ENCODE assay signal across 32 mouse cellular contexts in the genomic region with DNA sequence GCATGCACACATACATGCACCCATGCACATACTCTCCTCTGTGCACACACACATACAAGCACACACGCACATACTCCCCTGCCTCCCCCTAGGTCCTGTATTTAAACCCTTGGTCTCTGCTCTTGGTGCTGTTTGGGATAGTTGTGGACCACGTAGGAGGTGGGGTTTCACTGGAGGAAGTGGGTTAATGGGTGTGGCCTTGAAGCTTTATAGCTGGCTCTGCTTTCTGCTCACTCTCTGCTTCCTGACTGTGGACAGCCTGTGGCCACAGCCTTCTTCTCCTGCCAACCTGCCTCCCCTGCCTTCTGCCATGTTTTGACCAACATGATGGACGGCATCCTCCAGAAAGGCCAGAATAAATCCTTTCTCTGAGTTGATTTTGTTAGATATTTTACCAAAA. TPM values are rescaled to one million over a fixed set of nuclear protein-coding genes. Genes with fewer than 3 reads are reported as not detected.
DNase-seq lines count a peak whose midpoint lies in the region; ATAC-seq lines count a peak whose summit lies in the region.
"Had no signal": no experiment of that assay in that cellular context is flagged by ENCODE, and none has a peak within 500 bp of the region (broad histone marks: within the 10 kb centered on the region; RNA-seq: fewer than 3 reads in every experiment).

No protein-coding gene starts in this region.

- peak; percentile 73 to 78 for ATAC-seq in hematopoietic stem cell, adult 5-6 weeks (replicated peaks in 1 of 2; ENCODE audit: insufficient read depth in 1 of 2, low FRiP score in 2 of 2, low TSS enrichment in 1 of 2, low read depth in 1 of 2, poor library complexity in 2 of 2, severe bottlenecking in 2 of 2)
- ATAC-seq in hindbrain, embryonic 12.5 days (ENCODE audit: low FRiP score), result no peak
- ATAC-seq: forebrain, embryonic 15.5 days; hindbrain, embryonic 16.5 days; intestine, embryonic 15.5 days; Patski had no signal

- no peak overlapping the region for H3K4me2 ChIP-seq in hindbrain, embryonic 12.5 days (replicated peaks)
- H3K4me2 ChIP-seq: embryonic facial prominence, embryonic 12.5 days; embryonic facial prominence, embryonic 15.5 days; forebrain, embryonic 12.5 days; forebrain, embryonic 15.5 days; heart, embryonic 12.5 days; heart, embryonic 15.5 days; hindbrain, embryonic 13.5 days; intestine, embryonic 15.5 days had no signal

- no peaks in the 10 kb centered on the region for H3K27me3 ChIP-seq in hindbrain, embryonic 12.5 days
- H3K27me3 ChIP-seq: embryonic facial prominence, embryonic 12.5 days; embryonic facial prominence, embryonic 15.5 days; forebrain, embryonic 12.5 days; forebrain, embryonic 15.5 days; hindbrain, embryonic 13.5 days; intestine, embryonic 15.5 days had no signal

- peak; percentile 14 for DNase-seq in cerebellum, adult 9-11 months
- no peak for DNase-seq in cerebellum, adult 18-20 months
- DNase-seq in 416B (ENCODE audit: low read depth), result peak; percentile 26
- no peak for DNase-seq in adrenal gland, adult 2 months
- DNase-seq: adrenal gland, postnatal 14 days; B cell, adult 2 months; cerebellum, adult 11 months; cerebellum, adult 8-10 months; cerebellum, postnatal 14 days; gastrocnemius, postnatal 25 days; heart, adult 2 months; heart, postnatal 10 days; heart, postnatal 4 days; kidney, adult 11 months had no signal

- H3K4me1 ChIP-seq in hindbrain, embryonic 12.5 days, result no peaks in the 10 kb centered on the region
- H3K4me1 ChIP-seq: embryonic facial prominence, embryonic 12.5 days; embryonic facial prominence, embryonic 15.5 days; forebrain, embryonic 12.5 days; forebrain, embryonic 15.5 days; heart, embryonic 12.5 days; heart, embryonic 15.5 days; hindbrain, embryonic 13.5 days; intestine, embryonic 15.5 days had no signal

- 77% methylated on average over 3 of the region's 3 CpGs for WGBS in hindbrain, embryonic 12.5 days

- H3K4me3 ChIP-seq in hindbrain, embryonic 12.5 days, result no peak overlapping the region
- H3K4me3 ChIP-seq: embryonic facial prominence, embryonic 12.5 days; embryonic facial prominence, embryonic 15.5 days; forebrain, embryonic 12.5 days; forebrain, embryonic 15.5 days; heart, adult 2 months; heart, embryonic 12.5 days; heart, embryonic 15.5 days; hindbrain, embryonic 13.5 days; intestine, embryonic 15.5 days had no signal

- H3K36me3 ChIP-seq in hindbrain, embryonic 12.5 days, result no peaks in the 10 kb centered on the region
- H3K36me3 ChIP-seq: embryonic facial prominence, embryonic 12.5 days; embryonic facial prominence, embryonic 15.5 days; forebrain, embryonic 12.5 days; forebrain, embryonic 15.5 days; G1E; heart, embryonic 12.5 days; heart, embryonic 15.5 days; hindbrain, embryonic 13.5 days; intestine, embryonic 15.5 days had no signal

- H3K27ac ChIP-seq in hindbrain, embryonic 12.5 days, result no peak overlapping the region
- H3K27ac ChIP-seq: embryonic facial prominence, embryonic 12.5 days; embryonic facial prominence, embryonic 15.5 days; forebrain, embryonic 12.5 days; forebrain, embryonic 15.5 days; heart, adult 2 months; heart, embryonic 15.5 days; hindbrain, embryonic 13.5 days; intestine, embryonic 15.5 days had no signal

- no peaks in the 10 kb centered on the region for H3K9me3 ChIP-seq in hindbrain, embryonic 12.5 days (replicated peaks)
- H3K9me3 ChIP-seq: embryonic facial prominence, embryonic 12.5 days; embryonic facial prominence, embryonic 15.5 days; forebrain, embryonic 12.5 days; forebrain, embryonic 15.5 days; heart, embryonic 12.5 days; heart, embryonic 15.5 days; hindbrain, embryonic 13.5 days; intestine, embryonic 15.5 days had no signal

- no peak overlapping the region for H3K9ac ChIP-seq in hindbrain, embryonic 12.5 days
- H3K9ac ChIP-seq: embryonic facial prominence, embryonic 12.5 days; embryonic facial prominence, embryonic 15.5 days; forebrain, embryonic 12.5 days; forebrain, embryonic 15.5 days; heart, embryonic 12.5 days; heart, embryonic 15.5 days; hindbrain, embryonic 13.5 days; intestine, embryonic 15.5 days had no signal

RNA-seq across cellular contexts. Expression of gene Gm17087, which starts 39.9 kb away (rescaled TPM):
- not detected in 2 replicates for total RNA-seq in hematopoietic stem cell, adult 5-6 weeks (2017)
- total RNA-seq in adrenal gland, adult 2 months (2021), result not detected
- polyA plus RNA-seq in adrenal gland, adult 2 months (2012; rRNA removed), result not detected in 2 replicates
- not detected in 2 replicates for polyA plus RNA-seq in hindbrain, embryonic 12.5 days (2016; fragmentation: Nextera tagmentation; extraction: Ambion mirVana)
- total RNA-seq: adrenal gland, adult 18-20 months; adrenal gland, postnatal 14 days; adrenal gland, postnatal 4 days; CH12.LX; G1E; gastrocnemius, adult 8-10 months; gastrocnemius, postnatal 25 days; heart, adult 2 months; heart, postnatal 10 days; heart, postnatal 4 days had no signal
- polyA plus RNA-seq: embryonic facial prominence, embryonic 12.5 days; embryonic facial prominence, embryonic 15.5 days; forebrain, embryonic 12.5 days; forebrain, embryonic 15.5 days; G1E; gonadal fat pad, adult 2 months; heart, adult 2 months; heart, embryonic 12.5 days; heart, embryonic 15.5 days; hindbrain, embryonic 13.5 days; hindbrain, embryonic 16.5 days; intestine, embryonic 15.5 days had no signal

Comparison
In these comparisons a context has a peak if more than half of its experiments do, and no peak if none do; other contexts are left out.
1. DNase-seq: peak in cerebellum, adult 9-11 months (single experiment) and 416B (single experiment); none in cerebellum, adult 18-20 months (0 of 2) and adrenal gland, adult 2 months (single experiment).